Mouse (Mus musculus): ENCODE measurements around the gene Qtrt2.

DNA sequence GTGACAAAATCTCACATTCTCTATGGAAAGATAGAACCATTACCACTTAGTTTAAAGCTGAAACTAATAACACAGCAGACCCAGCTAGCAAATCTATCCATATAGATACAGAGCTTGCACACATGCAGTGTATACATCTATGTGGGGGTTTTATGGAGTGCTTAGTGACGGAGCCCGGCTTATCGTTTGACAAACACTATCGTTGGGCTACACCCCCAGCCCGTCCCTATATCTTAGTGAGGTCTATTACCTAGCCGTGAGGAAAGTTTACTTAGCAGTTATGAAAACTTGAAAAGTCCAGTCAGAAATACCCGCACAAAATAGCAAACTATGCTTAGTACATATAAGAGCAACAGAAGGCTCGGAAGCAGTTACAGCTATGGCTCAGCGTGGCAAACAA lies 45.1 kb upstream of the Qtrt2 start:
- no peak for TF ChIP-seq CTCF (conservative IDR thresholded peaks at IDR 0.05; ENCODE audit: insufficient read depth, insufficient read length, low read depth, low read length)
- no peak for TF ChIP-seq POLR2A (IDR thresholded peaks at IDR 0.05; ENCODE audit: low read depth, low read length)

All from kidney, adult 2 months (tissue).